In the genomic region with DNA sequence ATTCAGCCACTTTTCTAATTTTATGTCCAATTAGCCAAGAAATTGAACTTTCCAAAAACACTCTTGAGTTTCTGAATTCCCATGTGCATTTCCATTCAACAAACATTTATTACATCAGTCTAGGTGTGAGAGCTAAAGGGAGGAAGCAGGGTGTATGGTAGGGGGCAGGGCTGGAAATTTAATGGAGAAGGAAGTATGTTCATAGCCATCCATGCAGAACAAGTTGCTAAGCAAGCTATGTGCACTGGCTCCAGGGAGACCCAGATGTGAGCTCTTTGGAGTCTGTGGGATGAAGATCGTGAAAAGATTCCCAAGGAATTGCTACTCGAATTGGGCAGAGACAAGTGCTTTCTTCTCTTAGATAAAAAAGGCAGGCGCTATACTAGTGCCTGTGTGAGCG, we compare ENCODE assay signal across 24 mouse cellular contexts.
"Had no signal": no experiment of that assay in that cellular context is flagged by ENCODE, and none has a peak within 500 bp of the region (broad histone marks: within the 10 kb centered on the region; RNA-seq: fewer than 3 reads in every experiment).

No protein-coding gene starts in this region.

- H3K4me1 ChIP-seq: heart, embryonic 10.5 days; limb, embryonic 15.5 days; liver, embryonic 12.5 days had no signal

- H3K4me2 ChIP-seq: heart, embryonic 12.5 days; hindbrain, embryonic 12.5 days; hindbrain, embryonic 14.5 days; limb, embryonic 15.5 days; liver, embryonic 12.5 days had no signal

- H3K4me3 ChIP-seq: gastrocnemius, adult 2 months; heart, embryonic 10.5 days; heart, embryonic 12.5 days; hindbrain, embryonic 10.5 days; hindbrain, embryonic 12.5 days; limb, embryonic 15.5 days; liver, embryonic 12.5 days had no signal

- H3K27ac ChIP-seq: gastrocnemius, adult 2 months; heart, embryonic 10.5 days; hindbrain, embryonic 10.5 days; hindbrain, embryonic 12.5 days; hindbrain, embryonic 14.5 days; kidney, postnatal 0 days; limb, embryonic 15.5 days; liver, embryonic 12.5 days; liver, embryonic 14.5 days had no signal

- H3K36me3 ChIP-seq: heart, embryonic 10.5 days; heart, embryonic 12.5 days; hindbrain, embryonic 10.5 days; hindbrain, embryonic 12.5 days; limb, embryonic 15.5 days; liver, embryonic 12.5 days had no signal

- H3K9me3 ChIP-seq: heart, embryonic 10.5 days; heart, embryonic 12.5 days; hindbrain, embryonic 10.5 days; hindbrain, embryonic 12.5 days; limb, embryonic 15.5 days; liver, embryonic 12.5 days had no signal

- H3K9ac ChIP-seq: heart, embryonic 12.5 days; hindbrain, embryonic 12.5 days; hindbrain, embryonic 14.5 days; limb, embryonic 15.5 days; liver, embryonic 12.5 days; liver, embryonic 14.5 days had no signal

- DNase-seq: gastrocnemius, adult 2 months; gastrocnemius, postnatal 10 days; gastrocnemius, postnatal 25 days; heart, adult 18-20 months; heart, postnatal 10 days; heart, postnatal 4 days; kidney, adult 11 months; kidney, adult 2 months; kidney, adult 9 months; kidney, postnatal 14 days; layer of hippocampus, adult 9-11 months; layer of hippocampus, postnatal 36 days had no signal

- H3K27me3 ChIP-seq: heart, embryonic 12.5 days; hindbrain, embryonic 12.5 days; limb, embryonic 15.5 days; liver, embryonic 12.5 days had no signal

- ATAC-seq: hindbrain, embryonic 16.5 days; inflammation-experienced regulatory T-cells, adult 6 months; intestine, embryonic 16.5 days; liver, embryonic 12.5 days had no signal
